9 mouse cellular contexts compared by ENCODE assay signal in genomic region chr14:33923168-33924070, GRCm38 (mm10). TPM values are rescaled to one million over a fixed set of nuclear protein-coding genes. Genes with fewer than 3 reads are reported as not detected.
DNase-seq lines count a peak whose midpoint lies in the region; ATAC-seq and TF ChIP-seq lines count a peak whose summit lies in the region.
"Had no signal": no experiment of that assay in that cellular context is flagged by ENCODE, and none has a peak within 500 bp of the region (broad histone marks: within the 10 kb centered on the region; RNA-seq: fewer than 3 reads in every experiment).

Gdf10 (plus strand) TSS chr14:33923587.

- H3K9me3 ChIP-seq in embryonic facial prominence, embryonic 10.5 days = no peaks in the 10 kb centered on the region
- H3K9me3 ChIP-seq in heart, embryonic 15.5 days (replicated peaks) = no peaks in the 10 kb centered on the region
- no peaks in the 10 kb centered on the region for H3K9me3 ChIP-seq in lung, postnatal 0 days (ENCODE audit: low read length)

- H3K36me3 ChIP-seq in embryonic facial prominence, embryonic 10.5 days (replicated peaks) = no peaks in the 10 kb centered on the region
- no peaks in the 10 kb centered on the region for H3K36me3 ChIP-seq in heart, embryonic 15.5 days
- no peaks in the 10 kb centered on the region for H3K36me3 ChIP-seq in lung, postnatal 0 days (ENCODE audit: insufficient read depth, low read length)

- H3K9ac ChIP-seq in heart, embryonic 15.5 days = peak within 1 kb of the TSS; percentile 56
- H3K9ac ChIP-seq in lung, postnatal 0 days (replicated peaks; ENCODE audit: low read depth) = no peak within 1 kb of the TSS

- peak; percentile 17; the same call in 1 of the 2 replicates for TF ChIP-seq CTCF in lung, postnatal 0 days (IDR thresholded peaks at IDR 0.05)

- H3K4me3 ChIP-seq in embryonic facial prominence, embryonic 10.5 days = peak within 1 kb of the TSS; percentile 68
- H3K4me3 ChIP-seq in heart, embryonic 15.5 days = peak within 1 kb of the TSS; percentile 62
- H3K4me3 ChIP-seq in lung, postnatal 0 days (ENCODE audit: low read depth, low read length) = peak within 1 kb of the TSS; percentile 47

- peak; percentile 75 for ATAC-seq in heart, embryonic 15.5 days (replicated peaks; ENCODE audit: insufficient number of reproducible peaks, insufficient read depth, low FRiP score, low read depth)
- ATAC-seq in lung, postnatal 0 days = peak; percentile 67

- under 1% methylated on average over 85 of the region's 85 CpGs for WGBS in embryonic facial prominence, embryonic 10.5 days
- WGBS in heart, embryonic 15.5 days = 1% methylated on average over 83 of the region's 85 CpGs
- under 1% methylated on average over 56 of the region's 85 CpGs for WGBS in lung, postnatal 0 days

- H3K4me1 ChIP-seq in embryonic facial prominence, embryonic 10.5 days = peaks cover 33% of the 10 kb centered on the region
- H3K4me1 ChIP-seq in heart, embryonic 15.5 days (replicated peaks) = peaks cover 11% of the 10 kb centered on the region
- 0 out of 2 replicates have a peak, but pooled peaks cover 2% of the 10 kb centered on the region for H3K4me1 ChIP-seq in lung, postnatal 0 days (ENCODE audit: insufficient read depth, low read depth, low read length)

- peaks cover 100% of the 10 kb centered on the region for H3K27me3 ChIP-seq in embryonic facial prominence, embryonic 10.5 days (replicated peaks; ENCODE audit: low read depth, poor library complexity, severe bottlenecking)
- H3K27me3 ChIP-seq in heart, embryonic 15.5 days = peaks cover 92% of the 10 kb centered on the region
- peaks cover 32% of the 10 kb centered on the region for H3K27me3 ChIP-seq in lung, postnatal 0 days (replicated peaks; ENCODE audit: insufficient read depth, low read length)

- H3K4me2 ChIP-seq in heart, embryonic 15.5 days = peak within 1 kb of the TSS; percentile 98
- peak within 1 kb of the TSS; percentile 83 for H3K4me2 ChIP-seq in lung, postnatal 0 days (replicated peaks; ENCODE audit: low read depth, low read length)

- no peak for TF ChIP-seq EP300 in lung, postnatal 0 days (IDR thresholded peaks at IDR 0.05)

- DNase-seq in layer of hippocampus, adult 11-12 months (ENCODE audit: low spot score) = peak; percentile 20
- DNase-seq in layer of hippocampus, adult 9-10 months (ENCODE audit: low spot score) = no peak
- peak; percentile 67 for DNase-seq in embryonic facial prominence, embryonic 10.5 days (ENCODE audit: low spot score)
- DNase-seq in layer of hippocampus, adult 18-20 months (ENCODE audit: low spot score in 2 of 2) = peak; percentile 32 to 57
- DNase-seq in lung, postnatal 0 days (ENCODE audit: low spot score) = peak; percentile 19
- peak; percentile 36 to 39 for DNase-seq in right cerebral cortex, adult 2 months (ENCODE audit: low spot score in 2 of 2)
- DNase-seq in spleen, adult 12 weeks (ENCODE audit: low spot score) = no peak

- H3K27ac ChIP-seq in embryonic facial prominence, embryonic 10.5 days (replicated peaks) = peak within 1 kb of the TSS; percentile 67; the same call in 1 of the 2 replicates
- H3K27ac ChIP-seq in heart, embryonic 15.5 days = no peak within 1 kb of the TSS
- H3K27ac ChIP-seq in lung, postnatal 0 days (ENCODE audit: low read length) = no peak within 1 kb of the TSS

RNA-seq across cellular contexts. Expression of gene Gdf10, which starts in this region (rescaled TPM):
- 0.83 and 0.92 TPM in 2 replicates for polyA plus RNA-seq in embryonic facial prominence, embryonic 10.5 days (2016; fragmentation: Nextera tagmentation; extraction: Ambion mirVana)
- polyA plus RNA-seq in heart, embryonic 15.5 days (2015; fragmentation: Nextera tagmentation; extraction: Ambion mirVana) = 7.1 and 17.1 TPM in 2 replicates
- total RNA-seq in layer of hippocampus, adult 18-20 months (2021) = 1 to 10 TPM; 5.4 to 5.7 TPM
- 1.3 and 1.5 TPM in 2 replicates for polyA plus RNA-seq in lung, postnatal 0 days (2015; fragmentation: Nextera tagmentation; extraction: Ambion mirVana)
- total RNA-seq: MEL had no signal

Comparison
In these comparisons a context has a peak if more than half of its experiments do, and no peak if none do; other contexts are left out.
1. DNase-seq: peak in layer of hippocampus, adult 11-12 months (single experiment), layer of hippocampus, adult 18-20 months (2 of 2), lung, postnatal 0 days (single experiment) and right cerebral cortex, adult 2 months (2 of 2); none in layer of hippocampus, adult 9-10 months (single experiment) and spleen, adult 12 weeks (single experiment).
2. Peak in DNase-seq, H3K4me3 ChIP-seq and H3K27ac ChIP-seq in embryonic facial prominence, embryonic 10.5 days; RNA of the gene not detected or under 1 TPM.
3. Peak in every context shown above with its lines, with median percentiles within 50 percentile points of each other: H3K4me3 ChIP-seq.